Mouse (Mus musculus): Measurements from ENCODE around the gene Crnn. TPM values are rescaled to one million over a fixed set of nuclear protein-coding genes. Genes with fewer than 3 reads are reported as not detected.

The Crnn gene
- total and polyA plus RNA-seq, 3 experiments, result not detected

DNA sequence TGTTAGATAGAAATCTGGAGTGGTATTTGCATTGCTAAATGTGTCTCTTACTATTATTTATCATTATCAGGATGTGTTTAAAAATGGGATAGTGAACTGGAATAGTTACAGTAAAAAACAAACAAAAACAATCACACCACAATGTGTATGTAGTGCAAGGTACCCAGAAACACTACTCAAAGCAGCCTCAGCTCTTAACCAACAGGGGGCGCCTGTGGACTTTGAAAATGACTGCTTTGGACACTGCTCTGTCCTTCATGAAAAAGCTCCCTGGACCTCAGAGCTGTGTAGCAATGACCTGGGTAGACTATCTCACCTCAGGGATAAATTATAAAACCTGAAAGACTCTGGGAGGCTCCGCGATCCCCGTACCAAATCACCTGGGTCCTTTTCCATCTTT, 25.5 kb upstream of the Crnn start:
- Histone ChIP-seq H3K27me3 (ENCODE audit: control insufficient read depth in 1 of 2, insufficient read depth in 2 of 2, low read length in 2 of 2) (no peaks in the 10 kb centered on the region), H3K36me3 (ENCODE audit: control insufficient read depth in 1 of 2, insufficient read depth in 2 of 2, low read length in 2 of 2) (no peaks in the 10 kb centered on the region), H3K79me2 (ENCODE audit: control insufficient read depth, insufficient read depth, low read length, poor library complexity) (no peaks in the 10 kb centered on the region), H3K9ac (ENCODE audit: control insufficient read depth, low read depth, low read length, poor library complexity, severe bottlenecking) (no peak overlapping the region), H3K9me3 (replicated peaks; ENCODE audit: insufficient read depth, low read length) (no peaks in the 10 kb centered on the region), H3K4me1 (ENCODE audit: control insufficient read depth in 1 of 2, insufficient read depth in 2 of 2, low read length in 2 of 2) (no peaks in the 10 kb centered on the region), H3K4me3 (ENCODE audit: control insufficient read depth in 1 of 2, insufficient read depth in 1 of 2, low read depth in 2 of 2, low read length in 2 of 2) (no peak overlapping the region), H3K27ac (ENCODE audit: control insufficient read depth, low read depth, low read length) (no peak overlapping the region)
- TF ChIP-seq GABPA (IDR thresholded peaks at IDR 0.05; ENCODE audit: low read depth, low read length) (no peak), POLR2A (IDR thresholded peaks at IDR 0.05; ENCODE audit: control insufficient read depth in 1 of 2, insufficient read depth in 1 of 2, low read depth in 1 of 2, low read length in 2 of 2, poor library complexity in 1 of 2) (no peak), TAL1 (IDR thresholded peaks at IDR 0.05; ENCODE audit: low read length) (no peak), CTCF (IDR thresholded peaks at IDR 0.05 in 2 of 3, conservative IDR thresholded peaks at IDR 0.05 in 1 of 3; ENCODE audit: control insufficient read depth in 1 of 3, insufficient read depth in 1 of 3, low read depth in 2 of 3, low read length in 3 of 3, poor library complexity in 1 of 3, severe bottlenecking in 1 of 3) (peak in 2 of 3 experiments; percentile 5 to 15; a peak in 2 of 6 replicates), ZKSCAN1 (IDR thresholded peaks at IDR 0.05; ENCODE audit: low read depth, low read length) (no peak), SMC3 (IDR thresholded peaks at IDR 0.05; ENCODE audit: low read depth, low read length) (0 out of 2 replicates have a peak, but pooled peaks have one; percentile 12)
- DNase-seq (ENCODE audit: low read depth, low spot score), result no peak

DNA sequence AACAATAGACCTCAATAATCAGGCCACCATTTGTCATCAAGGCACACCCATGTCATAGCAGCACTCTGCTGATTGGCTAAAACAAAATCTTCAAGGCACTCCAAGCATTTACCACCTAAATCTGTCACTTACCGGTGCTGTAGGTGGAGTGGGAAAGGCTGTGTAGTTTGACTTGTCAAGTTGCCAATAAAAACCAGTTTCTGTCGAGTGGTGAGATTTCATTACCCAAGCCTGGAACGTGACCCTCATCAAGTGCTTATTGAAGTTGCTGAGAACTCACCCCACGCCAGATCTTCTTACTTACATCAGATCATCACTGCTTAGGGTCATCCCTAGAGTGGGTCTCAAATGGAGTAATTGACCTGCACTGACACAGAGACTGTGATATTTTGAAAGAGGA, 16.5 kb upstream of the Crnn start:
- Histone ChIP-seq H3K9me3 (replicated peaks; ENCODE audit: insufficient read depth, low read length) (no peaks in the 10 kb centered on the region), H3K4me1 (ENCODE audit: control insufficient read depth in 1 of 2, insufficient read depth in 2 of 2, low read length in 2 of 2) (no peaks in the 10 kb centered on the region), H3K27me3 (ENCODE audit: control insufficient read depth in 1 of 2, insufficient read depth in 2 of 2, low read length in 2 of 2) (no peaks in the 10 kb centered on the region), H3K36me3 (ENCODE audit: control insufficient read depth in 1 of 2, insufficient read depth in 2 of 2, low read length in 2 of 2) (no peaks in the 10 kb centered on the region), H3K4me3 (ENCODE audit: control insufficient read depth in 1 of 2, insufficient read depth in 1 of 2, low read depth in 2 of 2, low read length in 2 of 2) (no peak overlapping the region), H3K9ac (ENCODE audit: control insufficient read depth, low read depth, low read length, poor library complexity, severe bottlenecking) (no peak overlapping the region), H3K27ac (ENCODE audit: control insufficient read depth, low read depth, low read length) (no peak overlapping the region), H3K79me2 (ENCODE audit: control insufficient read depth, insufficient read depth, low read length, poor library complexity) (no peaks in the 10 kb centered on the region)
- DNase-seq (ENCODE audit: low read depth, low spot score), result no peak
- TF ChIP-seq POLR2AphosphoS5 (IDR thresholded peaks at IDR 0.05; ENCODE audit: borderline replicate concordance, low read depth, low read length) (no peak), E2F4 (IDR thresholded peaks at IDR 0.05; ENCODE audit: borderline replicate concordance, low read depth, low read length) (no peak), CTCF (IDR thresholded peaks at IDR 0.05 in 2 of 3, conservative IDR thresholded peaks at IDR 0.05 in 1 of 3; ENCODE audit: control insufficient read depth in 1 of 3, insufficient read depth in 1 of 3, low read depth in 2 of 3, low read length in 3 of 3, poor library complexity in 1 of 3, severe bottlenecking in 1 of 3) (no peak), TBP (IDR thresholded peaks at IDR 0.05; ENCODE audit: low read depth, low read length) (no peak), TAL1 (IDR thresholded peaks at IDR 0.05; ENCODE audit: low read length) (no peak), MYB (IDR thresholded peaks at IDR 0.05; ENCODE audit: low read depth, low read length) (no peak), MEF2A (IDR thresholded peaks at IDR 0.05; ENCODE audit: extremely low read depth, insufficient replicate concordance, low read depth, low read length, poor library complexity, severe bottlenecking) (no peak), EP300 (IDR thresholded peaks at IDR 0.05; ENCODE audit: low read depth in 1 of 2, low read length in 2 of 2) (no peak), USF2 (IDR thresholded peaks at IDR 0.05; ENCODE audit: borderline replicate concordance in 1 of 2, insufficient read depth in 1 of 2, low read depth in 1 of 2, low read length in 2 of 2) (no peak), POLR2AphosphoS2 (IDR thresholded peaks at IDR 0.05; ENCODE audit: low read length) (no peak), ZKSCAN1 (IDR thresholded peaks at IDR 0.05; ENCODE audit: low read depth, low read length) (no peak), SIN3A (IDR thresholded peaks at IDR 0.05; ENCODE audit: low read length) (no peak)
